Mouse (Mus musculus): ENCODE results near the gene Gm10961. TPM values are rescaled to one million over a fixed set of nuclear protein-coding genes. Genes with fewer than 3 reads are reported as not detected.

Gm10961 gene
- polyA plus RNA-seq, 1 experiment from 2014 or later, result not detected

GRCm38 (mm10) chr3:107671509-107671908 lies 40.4 kb downstream of the Gm10961 start:
- Histone ChIP-seq H3K27ac (no peak overlapping the region), H3K9ac (no peak overlapping the region), H3K27me3 (no peaks in the 10 kb centered on the region), H3K36me3 (peaks cover 90% of the 10 kb centered on the region), H3K4me3 (no peak overlapping the region), H3K4me1 (no peaks in the 10 kb centered on the region), H3K4me2 (replicated peaks) (no peak overlapping the region), H3K9me3 (no peaks in the 10 kb centered on the region)
- no peak for ATAC-seq (ENCODE audit: low FRiP score, low read depth)
- 92% methylated on average over 2 of the region's 2 CpGs for WGBS

DNA sequence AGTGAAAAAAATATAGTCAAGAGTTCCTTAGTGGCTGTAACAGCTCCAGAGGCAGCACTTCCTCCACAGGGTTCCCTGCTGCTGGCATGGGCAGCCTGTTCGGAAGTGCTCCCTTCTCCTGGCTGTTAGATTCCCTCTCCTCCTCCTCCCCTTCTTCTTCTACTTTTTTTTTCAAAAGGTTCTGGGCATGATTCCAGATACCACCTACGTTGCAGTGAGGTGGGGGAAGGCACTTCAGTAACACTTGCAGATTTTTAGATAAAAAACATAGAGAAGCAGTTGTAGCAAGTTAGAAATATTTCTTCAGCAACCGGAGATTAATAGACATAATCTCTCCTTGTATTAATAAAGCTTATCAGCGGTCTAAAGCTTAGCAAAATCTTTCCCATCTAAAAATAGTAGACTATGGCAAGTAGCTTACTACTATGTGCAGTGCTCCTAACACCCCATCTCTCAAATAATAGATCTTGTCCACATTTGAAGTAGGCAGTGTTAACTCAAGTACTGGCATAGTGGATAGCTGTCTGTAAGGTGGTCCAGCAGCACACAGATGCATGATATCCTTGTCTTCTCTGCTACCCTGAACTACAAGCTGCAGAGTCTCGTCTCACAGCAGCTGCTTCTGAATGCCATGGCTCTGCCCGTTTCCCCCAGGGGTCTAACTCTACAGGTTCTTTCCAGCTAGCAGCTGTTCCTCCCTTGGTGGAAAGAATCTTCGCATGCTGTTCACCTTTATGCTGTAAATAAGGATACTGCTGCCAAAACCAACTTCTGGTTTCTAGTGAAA lies 49.9 kb downstream of the Gm10961 start:
- peak; percentile 71 for ATAC-seq (ENCODE audit: low FRiP score, low read depth)
- H3K4me1 ChIP-seq, result peaks cover 51% of the 10 kb centered on the region
- no peaks in the 10 kb centered on the region for H3K9me3 ChIP-seq
- no peaks in the 10 kb centered on the region for H3K27me3 ChIP-seq
- no peak overlapping the region for H3K4me3 ChIP-seq
- 23% methylated on average over 7 of the region's 7 CpGs for WGBS
- no peak overlapping the region for H3K9ac ChIP-seq
- H3K36me3 ChIP-seq, result peaks cover 17% of the 10 kb centered on the region
- H3K4me2 ChIP-seq (replicated peaks), result peak overlapping the region; percentile 45
- H3K27ac ChIP-seq, result peak overlapping the region; percentile 79; the same call in 1 of the 2 replicates

Other genes starting within 250 kb of the Gm10961 start
- 0.18 and 0.36 TPM in 2 replicates for gene Kcnc4, start 171.8 kb upstream of the Gm10961 start, polyA plus RNA-seq (2015; fragmentation: Nextera tagmentation; extraction: Ambion mirVana)
- gene Slc6a17, start 113.3 kb upstream of the Gm10961 start, polyA plus RNA-seq (2015; fragmentation: Nextera tagmentation; extraction: Ambion mirVana), result 5.3 and 5.9 TPM in 2 replicates
- 0.14 TPM in 1 of 2 replicates, not detected in the other for gene Ubl4b, start 76.2 kb upstream of the Gm10961 start, polyA plus RNA-seq (2015; fragmentation: Nextera tagmentation; extraction: Ambion mirVana)
- gene Alx3, start 36.3 kb upstream of the Gm10961 start, polyA plus RNA-seq (2015; fragmentation: Nextera tagmentation; extraction: Ambion mirVana), result 11.5 and 13.7 TPM in 2 replicates
- 62.5 and 68.4 TPM in 2 replicates for gene Strip1, start 372 bp downstream of the Gm10961 start, polyA plus RNA-seq (2015; fragmentation: Nextera tagmentation; extraction: Ambion mirVana)
- 83.6 and 86.4 TPM in 2 replicates for gene Ahcyl1, start 65.2 kb downstream of the Gm10961 start, polyA plus RNA-seq (2015; fragmentation: Nextera tagmentation; extraction: Ambion mirVana)
- gene Csf1, start 129.1 kb downstream of the Gm10961 start, polyA plus RNA-seq (2015; fragmentation: Nextera tagmentation; extraction: Ambion mirVana), result 8.8 and 10.2 TPM in 2 replicates
- gene Eps8l3, start 245.9 kb downstream of the Gm10961 start, polyA plus RNA-seq (2015; fragmentation: Nextera tagmentation; extraction: Ambion mirVana), result 0.38 TPM in 1 of 2 replicates, not detected in the other